Mouse (Mus musculus) MEL (cell line): ENCODE results near the gene Myom1.

Experiments used
- CTCF ChIP-seq, 3 experiments: IDR thresholded peaks in 2 of 3; conservative IDR thresholded peaks in 1 of 3; 2 replicates each; pipeline ENCODE4 v1.5.1; 2011 to 2012; ENCODE audit warnings: low read length in 3 of 3, low read depth in 2 of 3, mild to moderate bottlenecking in 2 of 3, improper control_type of control experiment in 1 of 3, inconsistent platforms in 1 of 3, mixed read lengths in 1 of 3, moderate library complexity in 1 of 3; ENCODE audit not compliant: control insufficient read depth in 1 of 3, insufficient read depth in 1 of 3, poor library complexity in 1 of 3, severe bottlenecking in 1 of 3
- ELF1 ChIP-seq: IDR thresholded peaks from 2 replicates; pipeline ENCODE4 v1.6.1; 2014; ENCODE audit warnings: low read depth, mild to moderate bottlenecking, inconsistent platforms, low read length, improper control_type of control experiment, moderate library complexity
- EP300 ChIP-seq, 2 experiments: IDR thresholded peaks; 2 replicates each; pipeline ENCODE4 v1.6.1; 2011; ENCODE audit warnings: improper control_type of control experiment in 2 of 2, low read length in 2 of 2, low read depth in 1 of 2, mild to moderate bottlenecking in 1 of 2
- ETS1 ChIP-seq: IDR thresholded peaks from 2 replicates; pipeline ENCODE4 v1.6.1; 2012; ENCODE audit warnings: low read depth, mild to moderate bottlenecking, inconsistent platforms, low read length, improper control_type of control experiment, moderate library complexity
- GATA1 ChIP-seq: IDR thresholded peaks from 2 replicates; pipeline ENCODE4 v1.6.1; 2011; ENCODE audit warnings: low read depth, low read length, improper control_type of control experiment
- MAFK ChIP-seq: IDR thresholded peaks from 2 replicates; pipeline ENCODE4 v1.6.1; 2011; ENCODE audit warnings: low read depth, mild to moderate bottlenecking, low read length, improper control_type of control experiment, borderline replicate concordance
- MXI1 ChIP-seq: IDR thresholded peaks from 2 replicates; pipeline ENCODE4 v1.6.1; 2011; ENCODE audit warnings: mild to moderate bottlenecking, low read depth, low read length, improper control_type of control experiment
- NELFE ChIP-seq: IDR thresholded peaks from 2 replicates; pipeline ENCODE4 v1.6.1; 2011; ENCODE audit warnings: low read depth, low read length, improper control_type of control experiment
- POLR2A ChIP-seq, 2 experiments: IDR thresholded peaks; 2 replicates each; pipeline ENCODE4 v1.6.1; 2011 to 2012; ENCODE audit warnings: low read length in 2 of 2, mild to moderate bottlenecking in 2 of 2, control low read depth in 1 of 2, improper control_type of control experiment in 1 of 2, low read depth in 1 of 2, moderate library complexity in 1 of 2; ENCODE audit not compliant: control insufficient read depth in 1 of 2, insufficient read depth in 1 of 2, poor library complexity in 1 of 2
- POLR2AphosphoS2 ChIP-seq: IDR thresholded peaks from 2 replicates; pipeline ENCODE4 v1.6.1; 2011; ENCODE audit warnings: low read length, improper control_type of control experiment
- TAL1 ChIP-seq: IDR thresholded peaks from 2 replicates; pipeline ENCODE4 v1.6.1; 2012; ENCODE audit warnings: mild to moderate bottlenecking, inconsistent platforms, low read length, moderate library complexity, mixed read lengths
- ZC3H11A ChIP-seq: IDR thresholded peaks from 2 replicates; pipeline ENCODE4 v1.6.1; 2012; ENCODE audit warnings: low read depth, mild to moderate bottlenecking, inconsistent platforms, low read length, improper control_type of control experiment
- ZKSCAN1 ChIP-seq: IDR thresholded peaks from 2 replicates; pipeline ENCODE4 v1.6.1; 2012; ENCODE audit warnings: low read depth, mild to moderate bottlenecking, inconsistent platforms, low read length, improper control_type of control experiment, moderate library complexity
- ZNF384 ChIP-seq: IDR thresholded peaks from 2 replicates; pipeline ENCODE4 v1.6.1; 2012; ENCODE audit warnings: low read depth, mild to moderate bottlenecking, inconsistent platforms, low read length, improper control_type of control experiment

- TF ChIP-seq POLR2A (IDR thresholded peaks at IDR 0.05; ENCODE audit: control insufficient read depth in 1 of 2, insufficient read depth in 1 of 2, low read depth in 1 of 2, low read length in 2 of 2, poor library complexity in 1 of 2) (no peak), ZNF384 (no peak), CTCF (IDR thresholded peaks at IDR 0.05 in 2 of 3, conservative IDR thresholded peaks at IDR 0.05 in 1 of 3; ENCODE audit: control insufficient read depth in 1 of 3, insufficient read depth in 1 of 3, low read depth in 2 of 3, low read length in 3 of 3, poor library complexity in 1 of 3, severe bottlenecking in 1 of 3) (no peak), TAL1 (no peak), ZKSCAN1 (no peak), EP300 (IDR thresholded peaks at IDR 0.05; ENCODE audit: low read depth in 1 of 2, low read length in 2 of 2) (no peak), NELFE (no peak), POLR2AphosphoS2 (no peak), MAFK (no peak), GATA1 (no peak), ETS1 (no peak), MXI1 (no peak), ZC3H11A (no peak), ELF1 (no peak)
Measured at GRCm38 (mm10) chr17:71126001-71126400, 123.6 kb downstream of the Myom1 start.
